ENCODE assay signal across 8 mouse cellular contexts in the genomic region with DNA sequence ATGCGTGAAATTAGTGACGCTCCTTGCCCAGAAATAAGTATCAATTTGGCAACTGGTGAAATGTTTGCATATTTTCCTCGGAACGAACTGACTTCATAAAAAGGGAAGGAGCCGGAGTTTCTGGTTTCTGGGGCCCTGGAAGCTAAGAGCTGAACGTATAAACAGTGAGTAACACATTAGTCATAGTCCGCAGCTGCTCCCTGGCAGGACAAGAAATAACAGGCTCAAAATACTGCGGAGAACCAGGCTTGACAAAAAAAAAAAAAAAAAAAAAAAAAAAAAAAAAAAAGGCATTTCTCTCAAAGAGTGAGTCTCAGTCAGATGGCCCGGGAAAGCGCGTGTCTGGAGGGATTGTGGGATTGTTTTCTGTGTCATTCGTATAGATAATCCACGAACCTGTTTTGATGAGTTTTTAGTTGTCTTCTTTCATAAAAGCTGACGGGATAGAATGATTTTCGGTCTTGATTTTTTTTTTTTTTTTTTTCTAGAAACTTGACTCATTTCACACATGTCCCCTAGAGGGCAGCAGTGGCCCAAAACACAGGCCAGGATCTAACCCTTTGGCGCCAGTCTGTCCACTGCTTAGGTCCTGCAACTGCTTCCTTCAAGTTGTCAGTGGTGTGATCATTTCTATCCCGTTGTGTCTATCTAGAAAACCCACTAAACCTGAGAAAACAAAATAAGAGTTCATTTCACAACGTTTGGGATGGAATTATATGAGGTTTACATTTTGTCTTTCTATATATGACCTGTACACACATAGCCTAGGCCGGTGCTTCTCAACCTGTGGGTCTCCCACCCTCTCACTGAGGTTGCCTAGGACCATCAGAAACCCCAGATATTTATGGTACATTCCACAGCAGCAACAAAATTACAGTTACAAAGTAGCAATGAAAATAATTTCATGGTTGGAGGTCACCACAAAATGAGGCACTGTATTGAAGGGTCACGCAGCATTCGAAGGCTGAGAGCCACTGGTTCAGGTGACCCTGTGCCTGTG. TPM values are rescaled to one million over a fixed set of nuclear protein-coding genes. Genes with fewer than 3 reads are reported as not detected.
A peak's percentile ranks its signal among the peaks of the same experiment; 100 is the strongest.
DNase-seq lines count a peak whose midpoint lies in the region; ATAC-seq and TF ChIP-seq lines count a peak whose summit lies in the region.

No protein-coding gene starts in this region.

- peak; percentile 23 for TF ChIP-seq CTCF in C2C12 (IDR thresholded peaks at IDR 0.05; ENCODE audit: control insufficient read depth, insufficient read depth, insufficient read length)

- H3K36me3 ChIP-seq in C2C12 (ENCODE audit: control insufficient read depth, insufficient read depth) = no peaks in the 10 kb centered on the region
- no peaks in the 10 kb centered on the region for H3K36me3 ChIP-seq in forebrain, embryonic 11.5 days (ENCODE audit: control insufficient read depth, insufficient read depth, low read length)
- H3K36me3 ChIP-seq in heart, embryonic 15.5 days = no peaks in the 10 kb centered on the region
- H3K36me3 ChIP-seq in liver, embryonic 13.5 days = no peaks in the 10 kb centered on the region

- 34% methylated on average over 21 of the region's 21 CpGs for WGBS in forebrain, embryonic 11.5 days
- 22% methylated on average over 21 of the region's 21 CpGs for WGBS in heart, embryonic 15.5 days
- 27% methylated on average over 21 of the region's 21 CpGs for WGBS in liver, embryonic 13.5 days (ENCODE audit: insufficient replicate concordance)

- no peak overlapping the region for H3K27ac ChIP-seq in forebrain, embryonic 11.5 days (ENCODE audit: low read depth, low read length)
- H3K27ac ChIP-seq in heart, embryonic 15.5 days = peak overlapping the region; percentile 69; the same call in 1 of the 2 replicates
- no peak overlapping the region for H3K27ac ChIP-seq in liver, embryonic 13.5 days

- H3K9me3 ChIP-seq in forebrain, embryonic 11.5 days (ENCODE audit: control insufficient read depth, low read length) = no peaks in the 10 kb centered on the region
- no peaks in the 10 kb centered on the region for H3K9me3 ChIP-seq in heart, embryonic 15.5 days (replicated peaks)
- H3K9me3 ChIP-seq in liver, embryonic 13.5 days (replicated peaks) = no peaks in the 10 kb centered on the region

- no peak overlapping the region for H3K4me3 ChIP-seq in C2C12 (ENCODE audit: insufficient read depth, poor library complexity, severe bottlenecking)
- peak overlapping the region; percentile 24; the same call in 1 of the 2 replicates for H3K4me3 ChIP-seq in forebrain, embryonic 11.5 days (ENCODE audit: low read depth, low read length)
- peak overlapping the region; percentile 40 for H3K4me3 ChIP-seq in heart, embryonic 15.5 days
- peak overlapping the region; percentile 22; the same call in 1 of the 2 replicates for H3K4me3 ChIP-seq in liver, embryonic 13.5 days (replicated peaks)

- DNase-seq in brain, embryonic 18.5 days (ENCODE audit: low read depth, low spot score) = peak; percentile 45
- peak; percentile 80 for DNase-seq in forebrain, embryonic 11.5 days (ENCODE audit: low spot score)
- peak; percentile 79 to 81 for DNase-seq in kidney, postnatal 25 days
- peak; percentile 12 for DNase-seq in liver, embryonic 13.5 days
- peak; percentile 56 for DNase-seq in neural tube, embryonic 10.5 days (ENCODE audit: extremely low spot score, low spot score)
- DNase-seq in telencephalon, adult 2 months (ENCODE audit: low read depth, low spot score) = peak; percentile 86

- no peaks in the 10 kb centered on the region for H3K4me1 ChIP-seq in forebrain, embryonic 11.5 days (replicated peaks; ENCODE audit: control insufficient read depth, insufficient read depth, low read length)
- 0 out of 2 replicates have a peak, but pooled peaks cover 5% of the 10 kb centered on the region for H3K4me1 ChIP-seq in heart, embryonic 15.5 days (replicated peaks)
- no peaks in the 10 kb centered on the region for H3K4me1 ChIP-seq in liver, embryonic 13.5 days (replicated peaks)

- H3K79me3 ChIP-seq in C2C12 (ENCODE audit: low read depth) = no peaks in the 10 kb centered on the region

- H3K4me2 ChIP-seq in forebrain, embryonic 11.5 days (ENCODE audit: low read depth, low read length, severe bottlenecking) = peak overlapping the region; percentile 45; the same call in 1 of the 2 replicates
- H3K4me2 ChIP-seq in heart, embryonic 15.5 days = peak overlapping the region; percentile 53
- peak overlapping the region; percentile 28; the same call in 1 of the 2 replicates for H3K4me2 ChIP-seq in liver, embryonic 13.5 days

- no peaks in the 10 kb centered on the region for H3K27me3 ChIP-seq in C2C12 (ENCODE audit: control insufficient read depth, insufficient read depth, insufficient read length)
- no peaks in the 10 kb centered on the region for H3K27me3 ChIP-seq in forebrain, embryonic 11.5 days (ENCODE audit: control insufficient read depth, insufficient read depth, low read length)
- H3K27me3 ChIP-seq in heart, embryonic 15.5 days = no peaks in the 10 kb centered on the region
- no peaks in the 10 kb centered on the region for H3K27me3 ChIP-seq in liver, embryonic 13.5 days

- H3ac ChIP-seq in C2C12 (ENCODE audit: control insufficient read depth, insufficient read length, low read depth) = no peak overlapping the region

- ATAC-seq in forebrain, embryonic 11.5 days (replicated peaks; ENCODE audit: low FRiP score) = peak; percentile 82
- peak; percentile 77 for ATAC-seq in heart, embryonic 15.5 days (replicated peaks; ENCODE audit: insufficient number of reproducible peaks, insufficient read depth, low FRiP score, low read depth)
- ATAC-seq in liver, embryonic 13.5 days (ENCODE audit: low read depth) = no peak; the same call in 1 of the 2 replicates

- H3K79me2 ChIP-seq in C2C12 (ENCODE audit: control insufficient read depth, insufficient read depth) = no peaks in the 10 kb centered on the region

- H3K9ac ChIP-seq in forebrain, embryonic 11.5 days (ENCODE audit: low read length) = no peak overlapping the region
- H3K9ac ChIP-seq in heart, embryonic 15.5 days = 0 out of 2 replicates have a peak overlapping the region, but pooled peaks have one; percentile 32
- H3K9ac ChIP-seq in liver, embryonic 13.5 days = no peak overlapping the region

TF ChIP-seq in C2C12, 6 proteins besides CTCF, POLR2A, EP300 and RAD21:
- no peak for TF ChIP-seq MAX (IDR thresholded peaks at IDR 0.05)
- no peak for TF ChIP-seq USF1 (IDR thresholded peaks at IDR 0.05; ENCODE audit: low read depth)
- TF ChIP-seq CEBPB (IDR thresholded peaks at IDR 0.05; ENCODE audit: low read depth) = peak; percentile 14
- peak; percentile 97 for TF ChIP-seq FOSL1 (IDR thresholded peaks at IDR 0.05; ENCODE audit: insufficient read depth, low read length, poor library complexity, severe bottlenecking)
- TF ChIP-seq MYOG (IDR thresholded peaks at IDR 0.05; ENCODE audit: control insufficient read depth, extremely low read depth, insufficient read length) = no peak
- TF ChIP-seq MYOD1 (IDR thresholded peaks at IDR 0.05; ENCODE audit: control insufficient read depth, insufficient read length, low read depth) = peak; percentile 93
TF ChIP-seq in C2C12: peak in this region for 3.

RNA-seq across cellular contexts. Expression of gene A930033H14Rik, which starts 26.7 kb away (rescaled TPM):
- 0.48 TPM for polyA plus RNA-seq in C2C12 (2012; fragmentation: generic; extraction: Trizol)
- 1.4 and 1.9 TPM in 2 replicates for polyA plus RNA-seq in forebrain, embryonic 11.5 days (2014; fragmentation: Nextera tagmentation; extraction: Ambion mirVana)
- polyA plus RNA-seq in heart, embryonic 15.5 days (2015; fragmentation: Nextera tagmentation; extraction: Ambion mirVana) = 1.5 and 1.8 TPM in 2 replicates
- polyA plus RNA-seq in liver, embryonic 13.5 days (2015; fragmentation: Nextera tagmentation; extraction: Ambion mirVana) = 0.39 TPM in 2 replicates

RNA-seq across cellular contexts. Expression of gene Rhobtb1, which starts 35.0 kb away (rescaled TPM):
- 3.8 TPM for polyA plus RNA-seq in C2C12 (2012; fragmentation: generic; extraction: Trizol)
- polyA plus RNA-seq in forebrain, embryonic 11.5 days (2014; fragmentation: Nextera tagmentation; extraction: Ambion mirVana) = 13.8 and 15.6 TPM in 2 replicates
- 31.7 and 33.0 TPM in 2 replicates for polyA plus RNA-seq in heart, embryonic 15.5 days (2015; fragmentation: Nextera tagmentation; extraction: Ambion mirVana)
- polyA plus RNA-seq in liver, embryonic 13.5 days (2015; fragmentation: Nextera tagmentation; extraction: Ambion mirVana) = 6.9 and 7.2 TPM in 2 replicates

Comparison
In these comparisons a context has a peak if more than half of its experiments do, and no peak if none do; other contexts are left out.
1. DNase-seq: peak in every context shown above with its lines; median percentile 86 in telencephalon, adult 2 months; 80 in forebrain, embryonic 11.5 days; 80 in kidney, postnatal 25 days; 56 in neural tube, embryonic 10.5 days; 45 in brain, embryonic 18.5 days; 12 in liver, embryonic 13.5 days.